Mouse (Mus musculus) G1E (cell line): ENCODE measurements around the gene Kif28. TPM values are rescaled to one million over a fixed set of nuclear protein-coding genes. Genes with fewer than 3 reads are reported as not detected.

ENCODE experiments used
- ATAC-seq: 2 replicates; pipeline ENCODE4 v1.8.0; 2016; ENCODE audit warnings: mild to moderate bottlenecking; ENCODE audit not compliant: insufficient number of reproducible peaks, poor library complexity, low FRiP score, severe bottlenecking; ENCODE audit errors: extremely low read depth
- DNase-seq: peaks from one replicate; pipeline ENCODE4 v3.0.0; 2012; ENCODE audit warnings: low spot score
- H3K27me3 ChIP-seq: 2 replicates; pipeline ENCODE4 v1.6.1; 2012; ENCODE audit warnings: mild to moderate bottlenecking, low read length, inconsistent platforms; ENCODE audit not compliant: insufficient read depth
- H3K36me3 ChIP-seq: replicated peaks from 2 replicates; pipeline ENCODE3; 2012; ENCODE audit warnings: mild to moderate bottlenecking, inconsistent platforms
- H3K4me1 ChIP-seq: 2 replicates; pipeline ENCODE4 v1.6.1; 2012; ENCODE audit warnings: low read depth, low read length, inconsistent platforms, mixed read lengths; ENCODE audit not compliant: insufficient read depth
- H3K4me3 ChIP-seq: 2 replicates; pipeline ENCODE4 v1.5.1; 2012; ENCODE audit warnings: low read depth, mild to moderate bottlenecking, inconsistent platforms, low read length, moderate library complexity, mixed read lengths
- H3K9me3 ChIP-seq: replicated peaks from 2 replicates; pipeline ENCODE4 v1.6.1; 2012; ENCODE audit warnings: inconsistent platforms
- CTCF ChIP-seq: IDR thresholded peaks from 2 replicates; pipeline ENCODE4 v1.5.1; 2012; ENCODE audit warnings: low read depth, low read length, inconsistent platforms, mixed read lengths
- GATA1 ChIP-seq: IDR thresholded peaks from 2 replicates; pipeline ENCODE4 v1.6.1; 2012; ENCODE audit warnings: borderline replicate concordance, low read length, inconsistent platforms, mixed read lengths
- GATA2 ChIP-seq: IDR thresholded peaks from 2 replicates; pipeline ENCODE4 v1.6.1; 2012; ENCODE audit warnings: low read depth, low read length, inconsistent platforms, borderline replicate concordance
- POLR2AphosphoS5 ChIP-seq: IDR thresholded peaks from 2 replicates; pipeline ENCODE4 v1.6.1; 2012; ENCODE audit warnings: low read depth, low read length, inconsistent platforms; ENCODE audit not compliant: insufficient replicate concordance
- TAL1 ChIP-seq: conservative IDR thresholded peaks from 2 replicates; pipeline ENCODE4 v1.6.1; 2012; ENCODE audit warnings: low read depth, low read length, inconsistent platforms, mixed read lengths
- polyA plus RNA-seq: library from polyadenylated mRNA; stranded (reverse); fragments of >175 nt; gene quantifications from 2 replicates; pipeline ENCODE4 v1.2.3, GENCODE M21; 2012
- total RNA-seq, 2 experiments: library from RNA; stranded (forward) in 1 of 2; stranded (reverse) in 1 of 2; fragments of 200-1000 nt in 1 of 2; fragments of >200 nt in 1 of 2; fragmentation: Nextera tagmentation in 1 of 2; gene quantifications; 2 replicates each; pipeline ENCODE4 v1.2.3; 2014 to 2017

Kif28 gene
- total RNA-seq (2014; fragmentation: Nextera tagmentation) (not detected in 2 replicates), total RNA-seq (2017) (0.05 TPM in 1 of 2 replicates, not detected in the other), polyA plus RNA-seq (0.01 TPM in 1 of 2 replicates, not detected in the other)

DNA sequence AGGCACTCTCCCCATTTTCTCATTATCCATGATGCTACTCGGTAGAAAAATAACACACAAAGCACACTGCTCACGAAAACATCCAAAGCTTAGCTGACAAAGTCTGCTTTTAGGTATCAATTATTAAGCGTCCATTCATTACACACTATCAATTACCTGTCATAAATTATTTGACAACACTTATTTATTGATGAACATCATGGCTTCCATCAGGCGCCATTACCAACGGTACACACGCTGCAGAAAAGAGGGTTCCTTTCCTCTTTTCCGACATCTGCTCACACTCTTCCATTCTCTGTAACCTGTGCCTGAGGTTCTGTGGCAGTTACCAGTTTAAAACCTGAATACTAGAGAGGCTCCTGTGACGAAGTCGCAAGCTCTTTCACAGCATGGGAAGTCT lies at the start of gene Kif28:
Gene Kif28 (minus strand): TSS at position 101 of the 400 bp plus-strand sequence.
- no peak within 1 kb of the TSS for H3K4me3 ChIP-seq
- peaks cover 2% of the 10 kb centered on the region; the same call in 1 of the 2 replicates for H3K4me1 ChIP-seq
- H3K27me3 ChIP-seq: peaks cover 13% of the 10 kb centered on the region
- no peak for TF ChIP-seq GATA2
- TF ChIP-seq GATA1: no peak
- no peak for TF ChIP-seq TAL1
- no peak for TF ChIP-seq CTCF
- no peak for TF ChIP-seq POLR2AphosphoS5
- no peak for DNase-seq
- H3K9me3 ChIP-seq: no peaks in the 10 kb centered on the region
- H3K36me3 ChIP-seq: peaks cover 70% of the 10 kb centered on the region
- no peak for ATAC-seq

DNA sequence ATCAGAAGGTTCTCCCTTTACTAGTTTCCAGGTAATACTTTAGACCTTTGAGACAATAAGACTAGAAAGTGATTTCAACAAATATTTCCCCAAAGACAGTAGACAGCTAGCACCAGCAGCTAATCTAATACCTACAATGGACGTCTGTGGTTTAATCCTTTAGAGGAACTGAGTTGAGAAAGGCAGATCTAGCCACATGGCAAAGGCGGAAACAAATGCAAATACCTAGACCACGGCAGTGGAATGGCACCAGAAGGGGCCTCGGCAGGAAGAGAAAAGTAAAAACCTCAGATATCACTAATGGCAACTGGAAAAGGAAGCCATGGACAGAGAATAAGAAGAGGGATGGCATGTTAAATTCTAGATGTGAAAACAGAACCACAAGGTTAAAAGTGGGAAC lies 42.2 kb upstream of the Kif28 start:
- Histone ChIP-seq H3K4me3 (no peak overlapping the region), H3K9me3 (no peaks in the 10 kb centered on the region), H3K4me1 (peaks cover 5% of the 10 kb centered on the region), H3K27me3 (no peaks in the 10 kb centered on the region), H3K36me3 (peaks cover 88% of the 10 kb centered on the region)
- DNase-seq: no peak
- no peak for ATAC-seq
- TF ChIP-seq GATA1 (no peak), GATA2 (no peak), TAL1 (no peak), CTCF (no peak), POLR2AphosphoS5 (no peak)

DNA sequence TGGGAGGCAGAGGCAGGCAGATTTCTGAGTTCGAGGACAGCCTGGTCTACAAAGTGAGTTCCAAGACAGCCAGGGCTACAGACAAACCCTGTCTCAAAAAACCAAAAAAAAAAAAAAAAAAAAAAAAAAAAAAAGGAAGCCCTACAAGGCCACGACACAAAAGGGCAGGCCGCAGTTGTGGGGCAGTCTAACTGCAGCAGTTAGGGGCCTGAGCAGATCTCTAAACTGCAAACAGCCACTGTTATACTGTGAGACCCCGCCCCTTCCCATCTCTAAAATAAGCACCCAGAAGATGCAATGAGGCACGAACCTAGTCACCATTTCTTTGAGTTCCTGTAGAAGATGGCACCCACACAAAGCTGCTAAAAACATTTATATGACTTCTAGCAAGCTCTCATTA lies 40.4 kb upstream of the Kif28 start:
- Histone ChIP-seq H3K9me3 (no peaks in the 10 kb centered on the region), H3K27me3 (no peaks in the 10 kb centered on the region), H3K4me1 (peaks cover under 1% of the 10 kb centered on the region; the same call in 1 of the 2 replicates), H3K4me3 (no peak overlapping the region), H3K36me3 (peaks cover 88% of the 10 kb centered on the region)
- ATAC-seq (no peak), DNase-seq (no peak)
- TF ChIP-seq TAL1: no peak
- no peak for TF ChIP-seq GATA2
- TF ChIP-seq CTCF: no peak
- no peak for TF ChIP-seq GATA1
- no peak for TF ChIP-seq POLR2AphosphoS5

DNA sequence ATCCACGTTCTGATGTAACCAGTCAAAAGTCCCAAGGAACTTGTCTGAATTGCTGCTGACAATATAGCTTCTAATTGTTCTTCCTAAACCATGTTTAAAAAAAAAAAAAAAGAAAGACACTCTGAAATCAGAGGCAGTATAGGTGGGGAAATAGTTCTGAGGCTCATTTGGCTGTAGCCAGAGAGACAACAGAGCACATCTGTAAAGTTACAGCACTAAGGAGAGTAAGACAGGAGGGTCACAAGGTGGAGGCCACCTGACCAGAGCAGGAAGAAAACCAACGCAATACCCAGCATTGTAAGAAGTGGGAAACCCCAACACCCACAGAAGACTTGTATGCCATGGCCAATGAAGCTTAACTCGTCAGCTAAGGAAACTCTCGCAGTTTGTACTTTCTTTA lies 39.0 kb upstream of the Kif28 start:
- no peak overlapping the region for H3K4me3 ChIP-seq
- TF ChIP-seq TAL1 (no peak), GATA1 (no peak), POLR2AphosphoS5 (no peak), CTCF (no peak), GATA2 (no peak)
- ATAC-seq: no peak
- no peaks in the 10 kb centered on the region for H3K27me3 ChIP-seq
- peaks cover 88% of the 10 kb centered on the region for H3K36me3 ChIP-seq
- no peaks in the 10 kb centered on the region for H3K4me1 ChIP-seq
- no peaks in the 10 kb centered on the region for H3K9me3 ChIP-seq
- DNase-seq: no peak

DNA sequence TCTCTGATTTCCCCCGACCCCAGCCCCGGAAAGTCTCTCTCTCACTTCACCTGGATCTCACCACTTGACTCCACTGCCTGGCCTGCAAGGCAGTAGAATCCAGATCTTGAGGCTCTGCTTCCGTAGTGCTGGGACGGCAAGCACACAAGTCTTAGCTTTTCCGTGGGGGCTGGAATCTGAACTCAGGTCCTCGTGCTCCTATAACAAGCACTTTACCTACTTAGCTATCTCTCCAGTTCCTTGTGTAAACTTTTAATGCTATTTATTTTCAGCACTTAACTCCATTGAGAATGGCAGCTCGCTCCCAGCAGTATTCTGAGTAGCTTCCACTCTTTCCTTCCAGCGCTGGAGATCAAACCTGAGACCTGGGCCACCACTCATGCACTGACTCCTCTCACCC lies 31.8 kb upstream of the Kif28 start:
- Histone ChIP-seq H3K4me3 (no peak overlapping the region), H3K36me3 (peaks cover 95% of the 10 kb centered on the region), H3K9me3 (no peaks in the 10 kb centered on the region), H3K4me1 (no peaks in the 10 kb centered on the region), H3K27me3 (no peaks in the 10 kb centered on the region)
- DNase-seq (no peak), ATAC-seq (no peak)
- no peak for TF ChIP-seq POLR2AphosphoS5

DNA sequence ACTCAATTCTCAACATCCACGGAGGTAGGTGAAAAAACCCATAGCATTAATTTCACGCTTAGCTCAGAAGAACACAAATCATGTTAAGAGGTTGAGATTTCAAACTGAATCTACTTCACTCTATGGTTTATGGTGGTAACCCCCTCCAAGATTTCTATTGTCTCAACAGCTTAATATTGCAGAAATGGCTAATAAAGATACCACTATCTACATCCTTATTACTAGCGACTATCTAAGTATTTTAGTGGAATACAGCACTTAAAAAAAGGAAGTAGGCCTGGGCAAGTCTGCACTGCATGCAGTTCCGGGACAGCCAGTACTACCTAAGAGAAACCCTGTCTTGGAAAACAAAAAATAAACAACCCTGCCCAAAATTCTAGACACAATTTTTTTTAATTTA lies 15.5 kb upstream of the Kif28 start:
- Histone ChIP-seq H3K4me1 (0 out of 2 replicates have a peak, but pooled peaks cover 2% of the 10 kb centered on the region), H3K4me3 (no peak overlapping the region), H3K9me3 (no peaks in the 10 kb centered on the region), H3K36me3 (peaks cover 84% of the 10 kb centered on the region), H3K27me3 (no peaks in the 10 kb centered on the region)
- DNase-seq: no peak
- no peak for ATAC-seq
- TF ChIP-seq GATA2 (no peak), POLR2AphosphoS5 (no peak), CTCF (no peak), GATA1 (no peak), TAL1 (no peak)
